Mouse (Mus musculus): ENCODE data around the gene Hoxc5.

DNA sequence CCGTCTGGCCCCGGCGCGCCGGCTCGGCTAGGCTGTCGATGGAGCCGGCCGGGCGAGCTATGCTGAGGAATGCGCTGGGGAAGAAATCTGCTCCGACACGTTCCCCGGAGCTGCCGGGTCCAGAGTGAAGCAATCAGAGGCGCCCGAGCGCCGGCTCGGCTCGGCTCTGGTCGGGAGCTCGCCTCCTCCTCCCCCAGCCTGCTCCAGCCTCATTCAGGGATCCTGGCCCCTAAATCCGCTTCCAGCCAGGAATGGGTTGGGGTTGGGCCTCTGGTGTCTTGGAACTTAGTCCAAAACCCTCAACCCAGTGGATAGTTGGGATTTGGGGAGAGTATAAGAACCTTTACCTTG lies 45.3 kb upstream of the Hoxc5 start:
- no peak for TF ChIP-seq CTCF (IDR thresholded peaks at IDR 0.05; ENCODE audit: borderline replicate concordance, extremely low read depth, insufficient read depth, insufficient read length)
- no peak for TF ChIP-seq POLR2A (IDR thresholded peaks at IDR 0.05; ENCODE audit: borderline replicate concordance, extremely low read depth, insufficient read depth, insufficient read length, poor library complexity, severe bottlenecking)
